Mouse (Mus musculus) cerebellum, adult 9-10 months (tissue): Measurements from ENCODE around the gene Rab3il1.
"Not testable (repeated sequence)": the region's sequence is repeated elsewhere in the genome, so short reads cannot be mapped to it uniquely, and the experiment has no call there.

ENCODE experiments used
- DNase-seq: peaks from one replicate; pipeline ENCODE4 v3.0.0; 2022

The Rab3il1 gene

DNA sequence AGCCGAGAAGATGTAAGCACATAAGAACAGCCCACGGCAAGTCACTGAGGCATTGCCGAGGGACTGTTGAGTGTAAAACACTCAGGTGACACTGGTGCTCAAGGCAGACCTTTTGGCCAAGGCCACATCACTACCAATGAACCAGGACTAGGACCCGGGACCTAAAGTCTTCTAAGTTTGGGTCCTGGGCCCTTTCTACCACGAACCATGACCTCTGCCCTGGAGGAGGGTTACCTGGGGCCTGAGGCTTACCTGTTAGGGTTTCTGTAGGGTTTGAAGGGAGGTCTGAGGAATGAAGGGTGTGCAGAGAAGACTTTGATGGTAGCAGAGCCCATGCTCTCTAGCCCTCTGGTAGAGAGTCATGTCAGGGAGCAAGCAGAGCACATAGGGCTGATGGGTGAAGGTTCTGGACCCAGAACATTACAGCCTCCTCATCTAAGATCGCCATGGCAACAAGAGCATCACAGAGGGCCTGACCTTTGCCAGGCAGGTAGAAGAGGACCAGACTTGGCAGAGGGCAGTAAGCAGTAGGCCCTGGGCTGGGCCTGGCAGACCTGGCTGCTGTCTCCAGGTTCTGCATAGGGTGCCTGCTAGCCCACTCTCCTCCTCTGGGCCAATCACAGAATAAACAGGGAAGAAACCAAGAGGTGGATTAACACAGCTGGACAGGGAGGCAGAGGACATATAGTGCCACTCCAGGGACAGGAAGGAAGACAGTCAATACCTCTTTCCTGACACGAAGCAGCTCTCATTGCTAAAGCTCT lies at the start of gene Rab3il1, which contains the start of gene Best1:
Gene Rab3il1 (plus strand): TSS at position 464 of the 764 bp plus-strand sequence.
Gene Best1 (minus strand): TSS at position 428 of the 764 bp plus-strand sequence.
- no peak for DNase-seq

DNA sequence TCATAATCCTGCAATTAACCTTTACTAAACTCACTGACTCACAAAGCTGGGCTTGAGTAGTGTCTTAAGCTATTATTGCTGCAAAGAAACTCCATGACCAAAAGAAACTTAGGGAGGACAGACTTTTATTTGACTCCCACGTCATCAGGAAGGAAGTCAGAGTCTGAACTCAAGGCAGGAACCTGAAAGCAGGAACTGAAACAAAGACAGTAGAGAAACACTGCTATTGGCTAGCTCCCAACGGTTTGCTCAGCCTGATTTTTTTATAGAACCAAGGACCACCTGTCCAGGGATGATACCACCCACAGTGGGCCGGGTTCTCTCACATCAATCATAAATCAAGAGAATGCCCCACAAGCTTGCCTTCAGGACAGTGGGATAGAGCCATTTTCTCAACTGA lies 49.1 kb upstream of the Rab3il1 start:
- DNase-seq: no peak

DNA sequence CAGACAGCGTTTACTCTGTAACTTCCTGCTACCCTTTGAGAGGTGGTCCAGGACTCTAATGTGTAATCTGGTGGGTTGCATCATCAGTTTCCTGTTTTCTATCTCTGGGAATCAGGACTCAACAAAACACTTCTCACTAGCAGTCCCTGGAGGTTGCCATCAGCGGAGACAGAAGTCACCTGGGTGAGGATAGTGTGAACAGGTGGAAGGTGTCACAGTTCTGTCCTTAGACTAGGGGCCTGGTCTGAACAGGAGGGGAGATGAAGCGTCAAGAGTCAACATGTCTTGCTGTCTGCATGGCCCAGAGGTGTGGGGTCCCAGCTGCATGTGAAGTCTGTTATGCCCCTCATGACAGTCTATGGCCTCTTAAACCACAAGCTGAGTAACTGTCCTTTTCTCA lies 48.6 kb upstream of the Rab3il1 start:
- no peak for DNase-seq

DNA sequence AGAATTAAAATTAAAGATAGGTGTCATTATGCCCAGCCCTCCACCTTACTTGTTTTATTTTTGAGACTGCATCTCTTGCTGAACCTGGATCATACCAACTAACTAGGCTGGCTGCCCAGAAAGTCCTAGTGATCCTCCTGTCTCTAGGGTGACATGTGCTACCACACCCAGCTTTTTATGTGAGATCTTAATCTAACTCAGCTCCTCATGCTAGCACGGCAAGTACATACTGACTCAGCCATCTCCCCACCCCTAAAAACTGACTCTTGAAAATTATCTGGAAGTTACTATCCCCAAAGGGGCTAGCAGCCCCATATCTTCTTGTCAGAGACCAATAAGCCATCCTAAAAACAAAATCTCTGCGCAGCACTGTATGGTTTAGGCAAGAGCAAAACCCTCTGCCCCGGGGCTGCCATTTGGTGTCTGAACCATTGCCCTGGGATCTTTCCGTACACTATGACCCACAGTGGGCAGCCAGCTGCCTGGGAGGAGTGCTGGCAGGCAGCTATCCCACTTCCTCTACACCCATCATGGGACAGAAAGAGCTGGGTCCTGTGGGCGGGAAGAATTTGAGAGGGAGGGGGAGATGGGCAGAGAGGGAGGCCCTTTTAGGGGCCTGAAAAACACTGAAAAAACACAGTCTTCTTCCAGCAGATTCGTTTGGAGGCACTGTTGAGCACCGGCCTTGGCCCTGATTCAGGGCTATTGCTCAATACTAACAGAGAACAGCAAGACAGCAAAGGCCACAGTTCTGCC lies 47.2 kb upstream of the Rab3il1 start:
- DNase-seq: peak; percentile 39

DNA sequence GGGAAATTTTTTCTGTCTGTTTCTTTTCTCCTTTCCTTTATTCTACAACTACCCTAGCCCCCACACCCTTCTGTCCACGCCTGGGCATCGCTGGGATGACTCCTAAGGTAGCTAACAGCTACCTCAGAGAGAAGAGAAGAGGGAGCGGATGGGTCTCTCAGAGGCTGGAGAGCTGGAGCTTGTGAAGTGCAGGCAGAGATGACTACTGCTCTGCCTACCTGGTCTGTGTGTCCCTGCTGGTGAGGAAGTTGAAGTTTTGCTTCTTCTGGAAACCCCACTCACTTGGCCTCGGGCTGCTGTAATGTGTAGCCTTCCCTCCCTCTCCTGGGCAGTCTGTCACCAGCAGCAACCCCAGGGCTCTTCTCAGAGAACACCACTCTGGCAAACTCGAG lies 46.7 kb upstream of the Rab3il1 start:
- DNase-seq: no peak

DNA sequence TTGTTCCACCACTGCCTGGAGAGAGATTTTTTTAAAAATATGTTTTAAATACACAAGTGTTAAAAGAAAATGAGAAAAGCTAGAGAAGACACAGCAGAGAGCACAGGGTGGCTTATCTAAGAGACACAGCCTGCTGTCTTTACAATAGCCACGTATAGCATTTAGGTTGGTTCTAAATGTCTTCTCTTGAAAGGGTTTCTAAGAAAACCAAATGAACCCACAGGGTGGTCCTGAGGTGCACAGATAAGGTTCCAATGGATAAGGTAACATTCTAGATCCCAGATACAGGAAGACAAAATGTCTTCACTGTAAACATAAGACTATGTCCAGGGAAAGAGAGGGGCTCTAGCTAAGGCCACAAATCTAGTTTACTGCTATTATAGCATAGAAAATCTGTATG lies 46.0 kb upstream of the Rab3il1 start:
- no peak for DNase-seq

DNA sequence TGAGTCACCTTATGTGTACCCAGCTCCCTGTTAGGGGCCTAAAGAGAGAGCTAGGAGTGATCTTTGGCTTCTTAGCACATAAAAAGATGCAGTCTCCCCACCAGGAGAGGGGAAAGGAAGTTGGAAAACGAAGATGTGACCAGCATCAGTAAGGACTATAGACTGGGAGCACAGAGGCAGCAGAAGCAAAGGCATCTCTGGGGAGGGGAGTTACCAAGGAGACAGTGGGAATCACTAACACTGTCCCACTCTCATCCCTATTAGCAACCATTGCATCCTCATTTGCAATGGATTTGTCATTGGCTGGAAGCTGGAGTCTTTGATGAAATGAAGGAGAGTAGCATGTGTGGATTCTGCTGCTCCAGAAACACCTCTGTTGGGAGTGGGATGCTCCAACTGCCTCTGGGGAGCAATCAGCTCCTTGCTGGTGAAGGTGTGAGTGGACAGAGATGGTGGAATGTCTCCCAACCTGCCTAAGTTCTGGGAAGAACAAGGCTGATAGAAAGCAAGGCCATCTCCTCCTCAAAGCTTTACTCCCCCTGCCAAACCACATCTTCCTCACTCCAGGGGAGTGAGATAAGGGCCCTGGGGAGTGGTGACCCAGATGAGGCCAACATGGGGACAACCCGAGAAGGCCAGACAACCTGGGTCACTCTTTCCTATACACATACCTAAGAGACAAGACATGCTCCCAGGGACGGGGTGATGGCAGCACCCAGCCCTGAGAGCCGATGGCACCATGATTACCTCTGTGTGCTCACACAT lies 44.7 kb upstream of the Rab3il1 start:
- DNase-seq: no peak

DNA sequence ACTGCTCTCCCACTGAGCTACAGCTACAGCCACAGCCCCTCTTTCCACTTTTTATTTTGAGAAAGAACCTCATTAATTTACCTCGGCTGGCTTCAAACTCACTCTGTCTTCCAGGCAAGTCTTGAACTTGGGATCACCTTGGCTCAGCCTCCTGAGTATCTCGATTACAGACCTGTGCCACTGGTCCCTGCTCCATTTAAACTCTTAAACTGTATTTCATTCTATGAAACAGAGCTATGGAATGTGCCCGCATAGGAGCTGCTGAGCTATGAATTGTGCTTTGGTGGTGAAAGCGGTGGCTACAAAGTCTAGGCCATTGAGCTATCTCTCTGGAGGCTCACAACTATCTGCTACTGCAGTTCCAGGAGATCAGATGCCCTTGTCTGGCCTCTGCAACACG lies 43.5 kb upstream of the Rab3il1 start:
- no peak for DNase-seq

DNA sequence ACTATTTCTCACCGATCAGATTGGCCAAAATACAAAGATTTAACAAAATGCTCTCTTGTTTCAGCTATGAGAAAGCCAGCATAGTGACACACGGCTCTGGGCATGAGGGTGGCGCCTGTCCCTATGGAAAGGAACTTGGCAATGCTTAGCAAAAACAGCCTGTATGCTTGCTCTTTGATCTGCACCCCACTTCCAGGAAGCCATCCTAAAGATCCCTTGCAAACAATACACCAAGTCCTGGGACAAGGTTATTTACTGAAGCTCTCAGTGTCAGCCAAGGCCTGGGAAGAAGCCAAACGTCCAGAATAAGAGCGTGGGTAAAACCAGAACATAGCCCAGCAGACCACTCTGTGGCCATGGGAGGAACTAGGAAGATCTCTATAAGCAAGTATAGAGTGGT lies 40.7 kb upstream of the Rab3il1 start:
- no peak for DNase-seq

DNA sequence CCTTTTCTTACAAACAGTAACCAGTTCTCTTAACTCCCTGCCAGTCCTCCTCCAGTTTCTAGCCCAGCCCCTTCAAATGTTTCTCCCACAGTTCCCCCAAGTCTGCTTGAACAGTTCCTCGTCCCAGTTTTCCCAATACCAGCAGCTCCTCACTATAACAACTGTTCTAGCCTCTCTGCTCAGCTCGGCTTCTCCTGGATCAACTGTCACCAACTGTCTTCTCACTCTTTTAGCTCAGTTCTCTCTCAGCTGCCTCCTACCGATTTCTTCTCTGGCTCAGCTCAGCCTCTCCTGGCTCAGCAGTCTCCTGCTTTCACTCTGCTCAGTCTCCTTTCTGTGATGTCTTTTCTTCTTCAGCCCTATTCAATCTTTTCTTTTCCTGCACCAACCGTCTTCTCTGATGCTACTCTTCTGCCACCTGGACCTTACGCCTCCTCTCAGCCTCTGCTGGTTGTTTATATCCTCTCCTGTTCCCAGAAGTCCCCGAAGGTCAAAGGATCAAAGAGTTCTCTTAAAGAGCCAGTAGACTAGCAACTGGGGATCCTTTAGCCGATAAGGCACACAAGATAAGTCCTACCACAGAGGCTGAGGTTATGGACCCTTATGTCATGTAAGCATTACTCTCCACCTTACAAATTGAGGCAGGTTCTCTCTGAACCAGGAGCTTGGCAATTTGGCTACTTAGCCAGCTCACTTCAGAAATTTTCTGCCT lies 37.1 kb upstream of the Rab3il1 start:
- DNase-seq: no peak

DNA sequence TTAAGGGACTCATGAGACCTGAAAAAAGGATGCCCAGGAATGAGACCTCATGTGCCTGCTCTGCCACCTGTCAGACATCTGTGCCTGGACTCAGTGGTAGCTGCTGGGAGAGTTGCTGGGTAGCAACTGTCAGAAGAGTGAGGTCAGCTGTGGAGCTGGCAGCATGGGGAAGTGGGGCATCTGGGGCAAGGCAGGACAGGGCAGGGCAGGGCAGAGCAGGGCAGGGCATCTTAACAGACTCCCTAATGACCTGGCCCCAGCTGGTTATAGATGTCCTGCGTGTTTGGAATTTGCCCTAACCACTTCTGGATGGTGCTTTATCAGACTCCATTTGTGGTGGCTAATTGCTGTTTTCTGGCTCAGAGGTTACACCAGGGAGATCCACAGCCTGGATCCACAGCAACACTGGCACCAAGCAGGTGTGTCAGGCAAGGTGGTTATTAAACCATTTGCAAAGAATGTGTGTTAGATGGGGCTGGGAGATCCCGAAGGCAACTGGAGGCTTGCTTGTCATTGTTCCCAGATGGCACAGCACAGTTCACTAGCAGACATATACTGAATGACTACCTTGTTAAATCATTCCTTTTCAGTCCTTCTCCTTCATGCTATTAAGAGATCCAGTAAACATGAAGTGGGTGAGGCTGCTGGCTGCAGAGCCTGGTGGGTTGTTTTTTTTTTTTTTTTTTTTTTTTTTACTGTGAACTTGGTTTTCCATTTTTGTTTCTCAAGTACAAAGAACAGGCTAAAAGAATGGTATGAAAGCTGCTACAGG lies 35.2 kb upstream of the Rab3il1 start:
- no peak for DNase-seq

DNA sequence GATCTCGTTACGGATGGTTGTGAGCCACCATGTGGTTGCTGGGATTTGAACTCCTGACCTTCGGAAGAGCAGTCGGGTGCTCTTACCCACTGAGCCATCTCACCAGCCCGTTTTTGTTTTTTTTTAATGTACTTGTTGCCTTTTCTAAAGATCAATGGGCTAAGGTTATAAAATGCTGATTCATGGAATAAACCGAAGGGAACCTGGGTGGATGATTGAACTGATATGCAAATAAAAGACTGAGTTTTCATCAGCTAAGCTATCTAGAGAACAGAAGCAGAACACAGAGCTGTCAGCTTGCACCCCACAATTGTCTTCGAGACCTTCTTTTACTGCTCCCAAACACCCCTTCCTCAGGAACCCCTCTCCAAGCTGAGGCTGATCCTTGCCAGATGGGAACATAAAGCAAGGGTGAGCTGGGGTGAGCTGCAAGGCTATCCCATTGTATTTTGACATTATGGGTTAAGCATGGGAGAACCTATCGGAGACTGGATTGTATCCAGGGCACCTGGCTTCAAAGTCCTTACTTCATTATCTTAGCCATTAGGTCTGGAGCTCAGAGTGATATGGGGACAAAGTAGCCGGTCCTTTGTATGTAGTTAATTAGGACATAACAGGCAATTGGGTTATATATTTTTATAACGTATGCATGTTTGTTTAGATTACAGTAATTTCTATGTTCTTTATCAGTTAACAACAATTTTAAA lies 33.2 kb upstream of the Rab3il1 start:
- no peak for DNase-seq

DNA sequence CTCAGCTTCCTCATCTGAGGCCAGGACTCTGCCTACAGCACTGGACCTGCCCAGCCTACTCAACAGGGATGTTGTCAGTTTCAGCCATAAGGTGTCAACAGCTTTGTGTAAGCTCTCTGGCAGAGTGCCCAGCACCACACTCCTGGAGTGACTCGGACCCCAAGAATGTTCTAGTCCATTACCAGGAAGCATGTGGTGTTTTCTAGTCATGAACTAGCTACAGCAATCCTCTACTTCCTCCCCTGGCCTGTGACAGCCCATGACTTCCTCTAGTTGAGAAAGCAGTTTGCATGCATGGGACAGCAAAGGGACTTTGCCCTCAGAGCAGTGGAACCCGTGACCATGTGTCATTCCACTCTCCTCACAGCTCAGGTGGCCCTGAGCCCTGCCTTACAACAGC lies 26.6 kb upstream of the Rab3il1 start:
- DNase-seq: not testable (repeated sequence)

DNA sequence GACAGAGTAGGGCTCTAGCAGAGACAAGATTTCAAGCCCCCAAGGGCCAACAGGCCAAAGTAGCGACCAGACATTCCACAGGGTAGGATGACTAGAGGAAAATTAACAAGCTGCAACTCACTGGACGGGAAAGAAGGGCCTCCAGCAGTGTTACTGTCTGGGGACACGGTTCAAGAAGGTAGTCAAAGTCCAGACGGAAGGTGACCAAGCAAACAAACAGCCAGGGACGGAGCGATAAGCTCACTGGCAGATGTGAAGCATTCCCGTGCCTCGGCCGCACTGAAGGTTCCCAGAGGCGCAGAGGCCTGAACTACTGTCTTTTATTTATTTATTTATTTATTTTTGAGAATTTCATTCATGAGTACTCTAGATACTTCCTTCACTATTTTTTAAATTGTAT lies 24.4 kb upstream of the Rab3il1 start:
- no peak for DNase-seq

DNA sequence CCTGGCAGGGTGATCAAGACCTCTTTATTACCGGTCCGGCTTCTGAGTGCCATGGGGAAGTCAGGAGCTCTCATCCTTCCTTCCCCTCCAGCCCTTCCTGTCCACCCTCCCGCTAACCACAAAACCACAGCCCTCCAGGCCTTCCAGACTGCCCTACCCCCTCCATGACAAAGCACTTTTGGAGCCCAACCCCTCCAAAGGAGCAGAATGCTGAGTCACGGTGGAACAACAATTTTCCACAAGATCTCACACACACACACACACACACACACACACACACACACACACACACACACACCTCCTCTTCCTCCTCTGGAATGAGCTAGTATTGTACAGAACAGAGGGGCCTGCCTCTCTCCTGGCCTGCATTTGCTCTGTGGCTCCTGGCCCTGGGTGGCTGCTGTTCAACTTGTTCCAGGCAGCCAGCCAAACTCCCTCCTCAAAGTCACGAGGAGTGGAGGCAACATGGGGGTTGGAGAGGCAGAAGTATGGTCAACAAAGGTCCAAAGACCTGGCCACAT lies 23.0 kb upstream of the Rab3il1 start:
- peak; percentile 45 for DNase-seq

DNA sequence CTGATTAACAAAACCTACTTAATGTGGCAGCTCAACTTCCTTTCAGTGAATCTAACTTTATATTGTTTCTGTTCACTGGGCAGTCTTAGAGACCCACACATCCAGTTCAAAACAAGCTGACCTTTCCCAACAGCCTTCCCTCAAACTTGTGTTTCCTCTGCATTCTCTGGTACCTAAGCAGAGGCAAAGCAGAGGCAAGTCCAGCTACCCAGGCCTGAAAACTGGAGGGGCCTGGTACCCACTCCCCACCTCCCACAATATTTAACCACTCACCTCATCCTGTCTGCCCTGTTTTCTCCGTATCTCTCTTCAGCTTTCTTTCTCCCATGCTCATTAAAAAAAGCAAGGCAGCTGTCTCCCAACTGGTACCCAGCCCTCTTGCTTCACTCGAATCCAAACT lies 22.3 kb upstream of the Rab3il1 start:
- no peak for DNase-seq

DNA sequence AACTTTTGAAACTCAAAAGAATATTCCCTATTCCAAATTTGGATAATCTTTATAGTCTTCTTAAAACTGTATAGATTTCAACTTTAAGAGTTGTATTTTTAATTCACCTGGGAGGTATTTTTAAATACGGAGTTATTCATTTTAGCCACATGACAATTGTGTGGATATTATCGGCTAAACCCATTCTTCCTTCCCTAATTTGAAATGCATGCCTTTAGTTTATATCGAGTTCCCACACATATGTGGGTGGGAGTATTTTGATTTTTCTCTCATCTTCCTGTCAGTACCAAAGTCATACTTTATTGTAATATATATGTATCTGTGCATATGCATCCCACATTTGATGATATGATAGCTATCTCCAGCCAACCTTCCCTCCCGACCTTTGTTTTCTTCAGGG lies 21.2 kb upstream of the Rab3il1 start, which contains the start of gene Fth1:
Gene Fth1 (plus strand): TSS at position 341 of the 400 bp plus-strand sequence.
- no peak for DNase-seq

DNA sequence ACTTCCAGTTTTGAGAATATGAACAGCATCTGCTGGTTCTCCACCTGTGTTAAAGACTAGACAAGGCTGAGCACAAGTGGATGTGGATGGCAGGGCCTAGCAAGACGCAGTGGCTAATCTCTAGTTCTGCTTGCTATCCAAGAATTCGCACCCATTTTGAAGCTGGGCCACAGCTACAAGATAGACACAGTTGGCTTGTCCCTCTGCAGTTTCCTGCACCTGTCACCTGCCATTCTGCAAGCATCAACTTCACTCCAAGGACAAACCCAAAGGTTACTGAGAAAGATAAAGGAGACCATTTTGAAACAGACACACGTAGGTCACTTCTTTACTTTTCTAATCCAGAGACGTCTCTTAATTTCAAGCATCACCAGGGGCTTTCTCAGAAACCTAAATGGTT lies 19.8 kb upstream of the Rab3il1 start:
- peak; percentile 44 for DNase-seq

DNA sequence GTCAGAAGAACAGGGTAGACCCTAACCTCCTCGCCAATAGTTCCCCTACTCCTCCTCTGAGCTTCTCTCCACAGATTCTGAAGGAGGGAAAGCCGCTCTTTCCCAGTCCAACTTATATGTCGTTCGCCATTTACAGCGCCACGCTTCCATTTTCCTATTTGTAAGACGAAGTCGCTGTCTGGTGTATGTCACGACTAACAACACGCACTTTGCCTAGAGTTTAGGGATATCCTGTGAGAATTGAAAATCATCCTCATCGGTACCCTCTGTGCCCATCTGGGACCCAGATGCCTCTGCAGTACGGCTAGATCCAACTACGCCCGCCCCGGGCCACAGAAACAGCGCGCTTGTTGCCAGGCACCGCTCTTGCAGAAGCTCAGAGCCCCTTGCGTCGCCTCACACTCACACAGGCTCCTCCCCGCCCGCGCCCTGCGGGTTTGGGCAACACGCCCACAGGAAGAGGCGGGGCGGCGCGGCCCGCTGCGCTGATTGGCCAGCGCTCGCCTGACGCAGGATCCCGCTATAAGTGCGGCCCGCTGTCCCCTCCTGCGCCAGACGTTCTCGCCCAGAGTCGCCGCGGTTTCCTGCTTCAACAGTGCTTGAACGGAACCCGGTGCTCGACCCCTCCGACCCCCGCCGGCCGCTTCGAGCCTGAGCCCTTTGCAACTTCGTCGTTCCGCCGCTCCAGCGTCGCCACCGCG lies 19.2 kb upstream of the Rab3il1 start:
- peak; percentile 95 for DNase-seq

DNA sequence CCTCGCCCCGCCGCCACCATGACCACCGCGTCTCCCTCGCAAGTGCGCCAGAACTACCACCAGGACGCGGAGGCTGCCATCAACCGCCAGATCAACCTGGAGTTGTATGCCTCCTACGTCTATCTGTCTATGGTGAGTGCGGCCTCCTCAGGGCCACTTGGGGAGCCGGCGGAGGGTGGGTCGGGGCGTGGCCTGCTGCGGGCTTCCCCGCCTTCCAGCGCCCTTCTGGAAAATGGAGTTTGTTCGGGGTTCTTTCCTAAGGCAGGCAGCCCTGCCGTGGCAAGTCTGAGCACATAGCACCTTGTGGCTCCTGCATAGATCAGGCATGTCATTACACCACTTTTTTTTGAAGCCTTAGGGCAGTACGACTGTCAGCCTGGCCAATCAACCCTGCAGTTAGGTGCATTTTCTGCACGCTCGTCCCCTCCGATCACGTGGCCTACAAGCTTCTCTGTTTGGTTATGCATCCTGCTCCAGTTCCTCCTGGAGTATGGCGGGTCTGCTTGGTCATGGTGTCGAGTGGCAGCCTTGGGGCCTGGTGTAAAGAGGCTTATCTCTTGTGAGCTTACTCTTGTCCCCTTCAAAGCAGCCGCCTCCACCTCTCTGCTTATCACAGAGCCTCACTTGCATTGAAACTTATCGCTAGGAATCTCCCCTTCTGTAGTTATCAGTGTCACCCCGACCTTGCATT lies 18.5 kb upstream of the Rab3il1 start:
- DNase-seq: peak; percentile 76
